Mouse (Mus musculus): ENCODE measurements around the gene Dolpp1.
A peak's percentile ranks its signal among the peaks of the same experiment; 100 is the strongest.
"Not testable (repeated sequence)": the region's sequence is repeated elsewhere in the genome, so short reads cannot be mapped to it uniquely, and the experiment has no call there.

Gene Dolpp1

GRCm38 (mm10) chr2:30409454-30410176 lies 17.6 kb downstream of the Dolpp1 start:
- no peak for DNase-seq (ENCODE audit: low spot score)

DNA sequence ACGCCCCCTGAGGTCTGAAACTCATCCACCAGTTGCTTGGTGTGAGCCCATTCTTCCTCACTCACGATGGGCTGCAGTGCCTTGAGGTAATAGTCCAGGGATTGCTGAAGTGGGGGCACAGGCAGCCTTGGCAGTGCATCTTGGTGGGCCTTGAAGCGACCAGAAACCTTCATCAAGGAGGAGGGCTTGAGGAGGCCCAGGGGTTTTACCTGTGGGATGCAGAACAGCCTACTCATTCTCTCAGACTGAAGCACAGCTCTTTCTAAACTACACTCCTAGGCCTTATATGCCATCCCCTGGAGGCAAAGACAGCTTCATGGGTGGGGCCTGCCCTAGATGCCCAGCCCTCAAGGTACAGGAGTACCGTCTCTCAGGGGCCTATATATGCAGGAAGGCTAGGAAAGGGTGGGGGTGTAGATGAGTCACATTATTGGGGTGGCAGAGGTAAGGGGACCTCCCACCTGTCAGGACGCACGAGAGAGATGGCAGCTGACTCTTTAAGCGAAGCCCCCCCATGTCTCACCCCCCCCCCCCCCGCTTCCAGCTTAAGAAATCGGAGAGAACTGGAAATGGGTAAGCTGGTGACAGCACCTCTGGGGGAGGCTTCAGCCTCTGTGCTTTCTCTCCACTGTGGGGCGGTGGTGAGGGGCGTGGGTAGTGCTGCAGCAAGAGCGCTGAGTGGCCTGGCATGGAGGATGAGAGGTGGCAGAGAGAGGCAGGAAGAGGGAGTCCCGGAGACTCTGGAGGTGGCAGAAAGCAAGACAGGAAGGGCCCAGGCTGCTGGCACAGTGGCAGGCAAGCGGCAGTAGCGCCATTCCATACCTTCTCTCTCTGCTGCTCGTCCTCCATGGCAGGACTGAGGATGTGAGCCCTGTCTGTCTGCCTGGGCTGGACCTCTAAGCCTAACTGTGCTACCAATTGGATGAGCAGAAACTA lies 21.3 kb downstream of the Dolpp1 start:
- no peak for DNase-seq (ENCODE audit: low spot score)

DNA sequence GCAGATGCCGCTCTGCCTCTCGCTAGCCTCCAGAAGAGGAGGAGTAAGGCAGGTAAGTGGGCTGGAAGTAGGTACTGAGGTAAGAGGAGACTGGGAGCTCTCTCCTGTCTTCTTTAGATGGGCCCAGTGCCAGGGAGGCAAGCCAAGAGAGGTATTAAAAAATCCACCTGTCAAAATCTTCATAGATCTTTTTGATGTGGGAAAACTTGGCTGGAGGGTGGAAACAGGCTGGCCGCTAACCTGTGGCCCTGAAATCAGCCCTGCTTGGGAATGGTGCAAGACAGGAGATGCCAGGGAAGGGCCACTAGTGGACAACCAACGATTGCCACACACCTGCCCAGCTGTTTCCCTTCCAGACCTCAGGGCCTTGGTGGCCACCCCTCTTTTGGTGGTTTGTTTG lies 22.0 kb downstream of the Dolpp1 start:
- DNase-seq (ENCODE audit: low spot score): no peak

DNA sequence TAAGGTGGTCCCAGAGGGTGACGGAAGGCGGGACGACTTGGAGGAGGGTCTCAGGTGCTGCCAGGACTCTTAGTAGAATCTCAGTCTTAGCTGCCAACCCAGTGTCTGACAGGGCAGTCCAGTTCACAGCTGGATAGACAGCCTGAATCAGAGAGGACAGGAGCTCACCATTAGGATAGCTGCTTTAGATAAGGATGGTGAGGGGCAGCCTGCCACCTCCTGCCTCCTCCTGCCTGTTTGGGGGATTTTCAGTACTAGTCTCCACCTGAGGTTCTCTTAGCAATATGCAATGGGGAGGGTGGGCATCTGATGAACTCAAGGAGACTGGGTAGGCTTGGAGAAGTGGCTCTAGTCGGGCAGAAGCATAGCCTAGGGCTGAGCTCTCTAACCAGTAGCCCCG lies 22.6 kb downstream of the Dolpp1 start:
- DNase-seq (ENCODE audit: low spot score): peak; percentile 13

DNA sequence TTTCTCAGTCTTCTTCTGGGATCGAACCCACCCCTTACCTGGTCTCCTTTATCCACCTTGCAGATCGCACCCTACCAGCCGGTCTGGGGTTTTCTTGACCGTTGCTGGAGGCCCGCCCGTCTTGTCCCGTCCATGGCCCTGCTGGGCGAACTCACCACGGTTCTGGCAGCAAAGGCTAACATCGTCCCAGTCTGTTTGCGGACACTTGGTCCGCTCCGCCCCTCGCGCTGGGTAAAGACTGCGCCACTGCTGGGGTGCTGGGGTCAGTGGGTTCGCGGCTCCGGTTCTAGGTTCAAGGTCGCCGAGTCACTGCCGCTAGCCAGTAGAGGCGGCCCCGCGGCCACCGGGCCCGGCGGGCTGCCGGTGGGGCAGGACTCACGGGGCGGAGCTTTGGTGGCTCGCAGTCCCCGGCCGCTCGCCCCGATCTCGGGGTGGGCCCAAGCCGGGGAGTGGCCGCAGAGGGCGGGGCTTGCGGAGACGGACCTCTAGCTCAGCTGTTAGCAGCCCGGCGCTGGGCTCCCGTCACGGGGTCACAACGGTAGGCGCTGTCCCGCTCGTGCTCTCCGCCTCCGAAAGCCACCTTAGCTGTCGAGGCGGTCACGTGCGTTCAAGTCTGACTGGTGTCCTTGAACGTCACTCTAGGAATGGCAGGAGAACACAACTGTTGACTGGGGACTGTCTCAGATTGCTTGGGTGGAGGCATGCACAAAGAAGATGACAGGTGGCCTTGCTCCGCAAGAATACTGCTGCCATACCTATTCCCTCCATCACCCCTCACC lies 23.3 kb downstream of the Dolpp1 start, which contains the start of gene Crat:
Crat (minus strand) TSS at position 657 of the 779 bp plus-strand sequence.
- DNase-seq (ENCODE audit: low spot score): peak; percentile 92

GRCm38 (mm10) chr2:30415936-30416648 lies 24.0 kb downstream of the Dolpp1 start, which contains the start of gene Ptpa:
Gene Ptpa (plus strand): TSS chr2:30416039.
- peak; percentile 93 for DNase-seq (ENCODE audit: low spot score)

DNA sequence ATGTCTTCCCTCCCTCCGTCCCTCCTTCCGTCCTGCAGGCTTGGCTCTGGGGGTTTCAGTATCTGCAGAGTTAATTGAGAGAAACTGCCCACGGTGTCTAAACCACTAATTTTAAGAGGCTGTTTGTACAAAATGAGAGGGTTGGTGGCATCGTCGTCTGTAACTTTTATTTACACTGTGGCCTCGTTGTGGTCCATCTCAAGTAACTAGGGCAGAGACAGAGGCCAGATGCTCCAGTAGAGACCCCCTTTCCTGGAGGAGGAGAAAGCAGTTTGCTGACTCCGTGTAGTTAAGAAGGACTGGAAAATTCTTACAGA lies 24.6 kb downstream of the Dolpp1 start:
- DNase-seq (ENCODE audit: low spot score): no peak

DNA sequence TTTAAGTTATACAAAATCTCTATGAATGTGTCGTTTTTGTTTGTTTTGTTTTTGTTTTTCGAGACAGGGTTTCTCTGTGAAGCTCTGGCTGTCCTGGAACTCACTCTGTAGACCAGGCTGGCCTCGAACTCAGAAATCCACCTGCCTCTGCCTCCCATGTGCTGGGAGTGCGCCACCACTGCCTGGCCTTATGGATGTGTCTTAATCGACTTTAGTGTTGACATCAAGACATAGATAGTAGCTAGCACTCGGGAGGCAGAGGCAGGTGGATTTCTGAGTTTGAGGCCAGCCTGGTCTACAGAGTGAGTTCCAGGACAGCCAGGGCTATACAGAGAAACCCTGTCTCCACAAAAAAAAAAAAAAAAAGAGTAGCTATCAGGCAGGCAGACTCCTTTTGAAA lies 25.1 kb downstream of the Dolpp1 start:
- DNase-seq (ENCODE audit: low spot score): not testable (repeated sequence)

GRCm38 (mm10) chr2:30417595-30418165 lies 25.6 kb downstream of the Dolpp1 start:
- no peak for DNase-seq (ENCODE audit: low spot score)

DNA sequence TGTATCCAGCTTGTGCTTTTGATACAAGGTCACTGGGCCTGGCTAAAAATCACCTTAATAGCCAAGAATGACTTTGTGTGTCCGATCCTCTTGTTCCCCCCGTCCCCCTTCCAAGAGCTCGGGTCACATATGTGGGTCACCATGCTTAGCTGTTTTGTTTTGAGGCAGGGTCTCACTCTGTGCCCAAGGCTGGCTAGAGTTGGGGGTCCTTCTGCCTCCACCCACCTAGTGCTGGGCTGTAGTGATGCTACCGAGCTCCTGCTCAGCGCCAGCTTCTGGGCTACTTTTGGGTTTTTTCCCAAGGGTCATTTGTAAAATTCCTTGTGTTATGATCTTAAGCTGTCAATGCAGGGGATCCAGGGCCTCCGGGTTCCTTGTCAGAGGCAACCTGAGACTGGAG lies 26.2 kb downstream of the Dolpp1 start:
- no peak for DNase-seq (ENCODE audit: low spot score)

DNA sequence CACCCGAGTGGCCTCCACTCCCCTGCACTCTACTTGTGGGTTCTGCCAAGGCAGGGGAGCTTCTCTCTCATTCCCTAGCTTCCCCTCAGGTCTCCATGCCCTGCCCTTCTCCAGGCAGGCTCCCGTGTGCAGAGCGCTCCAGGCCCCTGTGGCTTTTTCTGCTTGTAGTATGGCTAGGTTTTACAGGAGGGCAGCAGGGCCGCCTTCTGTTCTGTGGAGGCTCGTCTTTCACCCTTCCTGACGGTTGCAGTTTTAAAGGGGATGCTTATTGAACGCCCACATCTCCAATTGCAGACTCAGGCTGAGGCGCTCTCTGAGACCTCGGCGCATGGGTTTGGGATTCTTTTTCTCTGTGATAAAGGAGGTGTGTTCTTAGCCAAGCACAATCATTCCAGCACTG lies 27.1 kb downstream of the Dolpp1 start:
- DNase-seq (ENCODE audit: low spot score): peak; percentile 42

GRCm38 (mm10) chr2:30421432-30421831 lies 29.4 kb downstream of the Dolpp1 start:
- no peak for DNase-seq (ENCODE audit: low spot score)

DNA sequence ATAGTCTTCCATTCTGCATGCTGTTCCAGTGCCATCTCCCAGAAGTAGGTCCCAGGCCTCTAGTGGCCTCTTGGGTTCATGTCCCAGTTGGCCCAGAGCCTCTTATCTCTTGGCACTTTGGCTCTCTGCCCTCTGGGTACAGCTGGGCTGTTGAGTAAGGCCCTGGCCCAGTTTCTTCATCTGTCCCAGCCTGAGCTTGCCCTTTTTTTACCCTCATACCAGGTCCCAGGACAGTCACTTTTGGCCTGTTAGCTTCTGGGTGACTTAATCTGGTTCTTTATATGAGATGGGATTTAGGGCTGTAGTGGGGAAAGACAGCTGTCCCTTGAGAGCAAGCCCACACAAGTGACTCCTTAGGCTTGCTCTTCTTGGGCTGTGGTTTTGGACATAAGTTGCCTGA lies 37.1 kb downstream of the Dolpp1 start:
- no peak for DNase-seq (ENCODE audit: low spot score)

DNA sequence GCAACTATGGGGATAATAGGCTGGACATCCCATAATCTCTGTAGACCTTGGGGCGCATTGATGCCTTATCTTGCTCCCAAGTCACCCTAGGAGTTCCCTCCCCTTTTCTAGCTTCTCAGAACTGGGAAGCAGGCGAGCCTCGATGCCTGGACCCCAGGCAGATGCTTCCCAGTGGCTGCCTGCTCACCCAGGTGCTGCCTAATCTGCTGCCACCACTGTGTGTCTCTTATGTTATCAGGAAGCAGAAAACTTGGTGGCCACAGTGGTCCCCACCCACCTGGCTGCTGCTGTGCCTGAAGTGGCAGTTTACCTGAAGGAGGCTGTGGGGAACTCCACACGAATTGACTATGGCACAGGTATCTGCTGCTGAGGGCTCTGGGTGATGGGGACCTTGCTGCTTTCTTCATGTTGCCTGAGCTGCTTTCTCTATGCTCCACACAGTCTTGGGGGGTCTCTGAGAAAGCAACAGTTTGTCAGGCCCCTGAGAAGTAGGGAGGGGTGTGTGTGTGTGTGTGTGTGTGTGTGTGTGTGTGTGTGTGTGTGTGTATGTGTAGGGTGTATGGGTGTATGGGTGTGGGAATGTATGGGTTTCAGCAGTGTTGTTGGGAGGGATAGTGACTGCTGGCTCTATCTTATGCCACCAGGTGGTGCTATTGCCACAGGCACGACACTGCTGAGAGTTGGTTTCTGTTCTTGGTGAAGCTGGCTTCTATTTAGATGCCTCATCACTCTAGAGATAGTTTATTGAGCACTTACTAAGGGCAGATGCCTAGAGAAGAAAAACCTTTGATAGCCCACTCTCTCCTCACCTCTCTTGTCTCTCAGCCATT lies 43.5 kb downstream of the Dolpp1 start:
- DNase-seq (ENCODE audit: low spot score): peak; percentile 58

DNA sequence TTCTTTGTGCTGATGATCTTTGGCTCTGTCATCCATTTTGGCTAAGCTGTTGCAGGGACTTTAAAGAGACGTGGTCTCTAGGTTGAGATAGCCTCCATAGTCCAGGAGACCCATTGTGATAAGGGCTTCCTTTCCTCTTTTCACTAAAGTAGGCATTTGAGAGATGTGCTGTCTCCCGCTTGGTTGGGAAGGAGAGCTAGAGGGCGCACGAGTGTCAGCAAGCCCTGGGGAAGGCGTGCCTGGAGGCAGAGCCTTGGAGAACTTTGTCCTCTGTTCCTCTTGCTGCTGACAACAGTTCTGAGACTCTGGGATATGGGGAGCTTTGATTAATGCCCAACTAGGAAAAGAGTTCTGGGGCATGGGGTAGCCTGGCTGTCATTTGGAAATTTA lies 44.1 kb downstream of the Dolpp1 start:
- DNase-seq (ENCODE audit: low spot score): peak; percentile 56

DNA sequence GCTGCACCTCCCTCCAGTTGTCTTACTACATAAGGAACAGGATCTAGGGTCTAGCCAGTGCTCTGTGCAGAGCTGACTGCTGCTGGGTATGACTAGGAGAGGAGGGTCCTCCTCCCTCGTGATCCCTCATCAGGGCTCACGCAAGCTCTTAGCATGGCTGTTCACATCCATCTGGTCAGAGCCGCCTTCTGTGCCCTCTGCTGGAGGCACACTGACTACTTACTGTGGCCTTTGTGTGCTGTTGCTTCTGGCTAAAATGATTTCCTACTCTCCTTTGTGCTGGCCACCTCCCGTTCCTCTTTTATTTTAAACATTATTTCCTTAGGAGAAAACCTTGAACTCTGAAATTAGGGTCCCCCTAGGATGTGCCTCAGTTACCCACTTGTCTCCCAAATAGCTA lies 44.8 kb downstream of the Dolpp1 start:
- DNase-seq (ENCODE audit: low spot score): no peak

DNA sequence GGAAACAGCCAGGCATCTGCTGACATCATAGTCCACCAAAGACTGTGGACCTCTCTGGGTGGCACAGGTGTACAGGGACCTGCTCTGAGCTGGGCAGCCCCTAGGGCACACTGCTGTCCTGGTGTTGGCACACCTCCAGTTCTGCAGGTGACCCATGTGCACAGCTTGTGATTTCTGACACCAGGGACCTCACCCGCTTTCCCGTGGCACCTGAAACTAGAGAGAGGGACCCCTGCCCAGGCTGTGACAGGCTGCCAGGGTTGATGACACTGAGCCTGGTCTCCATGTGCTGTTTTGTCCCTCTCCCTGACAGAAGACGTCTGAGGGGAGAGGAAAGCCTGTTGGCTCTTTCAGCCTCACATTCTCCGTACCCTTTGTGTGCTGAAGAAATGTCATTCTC lies 45.7 kb downstream of the Dolpp1 start:
- no peak for DNase-seq (ENCODE audit: low spot score)

- DNase-seq (ENCODE audit: low spot score): no peak
These were observed 47.6 kb downstream of the Dolpp1 start for GRCm38 (mm10) chr2:30439631-30440030.

GRCm38 (mm10) chr2:30440211-30440700 lies 48.2 kb downstream of the Dolpp1 start:
- no peak for DNase-seq (ENCODE audit: low spot score)
